Mouse (Mus musculus) large intestine, adult 2 months (tissue): ENCODE results near the gene Pan2. TPM values are rescaled to one million over a fixed set of nuclear protein-coding genes. Genes with fewer than 3 reads are reported as not detected.
"Not testable (repeated sequence)": the region's sequence is repeated elsewhere in the genome, so short reads cannot be mapped to it uniquely, and the experiment has no call there.

ENCODE experiments used
- DNase-seq: peaks from one replicate; pipeline ENCODE4 v3.0.0-alpha.2; 2012; ENCODE audit warnings: low read depth, low spot score
- WGBS: fragments of 180-500 bp; shearing (Covaris S2); methylation state at CpG from one replicate; pipeline ENCODE4 v1.1.7; 2018; 5-methylcytosine and 5-hydroxymethylcytosine counted together
- polyA plus RNA-seq: library from polyadenylated mRNA; depleted of rRNA; stranded (reverse); fragments of >200 nt; gene quantifications from 2 replicates; pipeline ENCODE4 v1.2.3, GENCODE M21; 2012

Pan2 gene
- polyA plus RNA-seq, 1 experiment: 16.7 TPM

DNA sequence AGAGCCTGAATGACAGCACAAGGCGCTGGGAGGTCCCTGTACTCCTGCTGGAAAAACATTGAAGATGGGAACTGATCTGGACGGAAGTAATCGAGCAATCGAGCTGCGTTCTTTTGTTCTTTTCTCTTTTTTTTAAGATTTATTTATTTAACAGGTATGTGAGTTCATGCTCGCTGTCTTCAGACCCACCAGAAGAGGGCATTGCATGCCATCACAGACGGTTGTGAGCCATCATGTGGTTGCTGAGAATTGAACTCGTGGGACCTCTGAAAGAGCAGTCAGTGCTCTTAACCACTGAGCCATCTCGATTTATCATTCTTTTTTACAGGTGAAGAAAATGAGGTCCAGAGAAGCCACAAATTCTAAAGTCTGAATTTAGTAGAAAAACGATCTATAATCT lies 24.5 kb downstream of the Pan2 start:
- 84% methylated on average over 10 of the region's 10 CpGs for WGBS

DNA sequence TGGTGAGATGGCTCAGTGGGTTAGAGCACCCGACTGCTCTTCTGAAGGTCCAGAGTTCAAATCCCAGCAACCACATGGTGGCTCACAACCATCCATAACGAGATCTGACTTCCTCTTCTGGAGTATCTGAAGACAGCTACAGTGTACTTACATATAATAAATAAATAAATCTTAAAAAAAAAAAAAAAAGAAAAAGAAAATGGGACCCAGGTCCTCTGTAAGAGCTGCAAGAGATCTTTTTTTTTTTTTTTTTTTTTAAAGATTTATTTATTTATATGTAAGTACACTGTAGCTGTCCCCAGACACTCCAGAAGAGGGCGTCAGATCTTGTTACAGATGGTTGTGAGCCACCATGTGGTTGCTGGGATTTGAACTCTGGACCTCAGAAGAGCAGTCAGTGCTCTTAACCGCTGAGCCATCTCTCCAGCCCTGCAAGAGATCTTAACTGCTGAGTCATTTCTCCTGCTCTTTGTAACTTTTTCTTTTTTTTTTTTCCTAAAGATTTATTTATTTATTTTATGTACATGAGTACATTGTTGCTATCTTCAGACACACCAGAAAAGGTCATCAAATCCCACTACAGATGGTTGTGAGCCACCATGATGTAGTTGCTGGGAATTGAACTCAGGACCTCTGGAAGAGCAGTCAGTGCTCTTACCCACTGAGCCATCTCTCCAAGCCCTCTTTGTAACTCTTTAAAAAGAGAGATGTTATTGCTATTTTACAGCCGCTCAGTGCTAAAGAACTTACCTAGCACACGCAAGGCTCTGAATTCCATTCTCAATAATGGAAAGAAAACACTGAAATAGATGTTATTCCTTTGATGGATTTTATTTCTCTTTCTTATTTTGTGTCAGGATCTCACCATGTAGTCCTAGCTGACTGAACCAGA lies 29.5 kb downstream of the Pan2 start:
- WGBS: 67% methylated on average over 6 of the region's 6 CpGs
- not testable (repeated sequence) for DNase-seq

More for the DNA sequence above, 24.5 kb downstream of the Pan2 start:
- no peak for DNase-seq

DNA sequence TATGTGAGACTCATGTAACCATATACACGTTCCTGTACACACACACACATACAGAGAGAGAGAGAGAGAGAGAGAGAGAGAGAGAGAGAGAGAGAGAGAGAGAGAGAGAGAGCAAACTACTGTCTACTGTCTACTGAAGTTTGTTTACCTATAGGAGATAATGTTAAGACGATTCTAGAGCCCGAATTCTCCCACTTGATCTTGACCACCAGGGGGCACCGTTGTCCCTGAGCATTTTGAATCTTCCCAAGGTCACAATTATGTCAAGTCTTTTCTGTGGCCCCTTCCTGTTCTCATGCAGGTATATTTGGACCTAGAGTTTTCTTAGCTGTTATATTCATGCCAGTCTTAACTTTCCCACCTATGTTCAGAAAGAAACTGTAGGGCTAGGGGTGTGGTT lies 32.4 kb downstream of the Pan2 start:
- DNase-seq: no peak
- 4% methylated on average over 4 of the region's 4 CpGs for WGBS

DNA sequence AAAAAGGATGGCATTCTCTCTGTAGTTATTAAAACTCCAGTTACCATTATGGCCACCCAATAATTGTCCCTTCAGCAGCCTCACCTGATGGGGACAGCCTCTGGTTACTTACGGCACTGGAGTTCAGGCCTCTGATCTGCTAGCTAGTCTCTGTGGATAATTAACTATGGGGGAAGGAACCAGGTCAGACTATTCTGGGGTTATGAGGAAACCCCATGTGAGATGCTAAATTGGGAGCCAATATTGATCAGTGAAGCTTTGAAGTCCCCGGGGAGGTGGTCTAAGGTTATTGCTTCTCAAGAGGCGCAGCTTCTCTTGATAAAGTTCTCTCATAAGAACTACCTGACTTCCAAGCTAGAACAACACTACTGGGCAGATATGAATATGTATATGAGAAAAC lies 33.1 kb downstream of the Pan2 start:
- WGBS: 78% methylated on average over 3 of the region's 3 CpGs
- no peak for DNase-seq

DNA sequence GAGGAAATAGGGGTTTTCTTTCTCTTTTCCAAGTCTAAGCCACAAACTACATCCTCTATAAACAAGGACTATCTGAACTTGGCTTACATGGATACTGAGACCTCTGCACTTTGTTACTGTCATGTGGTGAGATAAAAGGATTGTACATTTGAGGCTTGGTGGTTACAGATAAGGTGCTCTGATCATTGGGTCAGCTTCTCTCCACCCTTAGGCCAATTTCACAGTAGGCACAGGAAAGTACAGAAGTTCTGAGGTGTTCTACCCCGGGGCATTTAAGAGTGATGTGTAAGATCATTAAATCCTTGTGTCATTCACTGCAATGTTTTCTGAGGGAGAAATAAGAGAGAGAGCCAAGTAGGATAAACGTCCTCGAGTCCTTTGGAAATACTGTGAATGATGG lies 33.5 kb downstream of the Pan2 start:
- no peak for DNase-seq

DNA sequence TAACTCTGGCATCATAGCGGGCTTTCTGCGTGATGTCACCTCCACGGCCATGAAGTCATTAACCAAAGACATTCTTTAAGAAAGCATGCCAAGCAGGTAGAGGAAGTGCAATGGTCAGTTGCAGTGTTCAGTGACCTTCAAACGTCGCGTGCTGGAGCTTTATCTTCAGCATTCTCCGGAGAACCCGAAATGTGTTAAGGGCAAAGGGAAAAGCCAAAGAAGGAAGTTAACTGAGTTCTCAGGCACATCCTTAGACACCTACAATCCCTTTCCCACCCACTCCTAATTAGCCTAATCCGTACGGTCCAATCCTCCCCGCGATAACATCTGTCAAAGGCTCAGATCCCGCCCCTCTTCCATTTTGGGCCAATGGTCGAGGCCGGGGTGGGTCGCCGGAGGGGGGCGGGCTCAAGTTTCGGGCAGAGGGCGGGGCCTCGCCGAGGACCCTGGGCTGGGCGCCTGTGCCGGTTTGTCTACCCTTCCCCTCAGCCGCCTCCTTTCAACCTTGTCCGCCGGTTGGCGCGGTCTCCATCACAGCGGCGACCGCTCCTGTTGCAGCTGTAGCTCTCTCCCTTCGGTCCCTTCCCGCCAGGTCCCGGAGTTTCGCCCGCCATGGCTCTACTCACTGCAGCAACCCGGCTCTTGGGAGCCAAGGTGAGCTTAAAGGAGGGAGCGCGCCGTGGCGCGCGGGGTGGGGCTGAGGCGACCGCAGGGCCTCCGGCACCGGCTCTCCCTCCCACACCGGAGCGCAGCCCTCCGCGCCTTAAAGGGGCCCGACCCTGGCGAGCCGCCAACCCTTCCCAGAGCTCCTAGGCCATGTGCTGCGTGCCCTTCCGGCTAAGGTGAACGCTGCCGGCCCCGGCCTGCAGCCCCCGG lies 34.4 kb downstream of the Pan2 start, which contains the start of gene Cs:
Gene Cs, plus strand, starts transcription at position 429 of the 876 bp plus-strand sequence.
- DNase-seq: peak; percentile 91
- under 1% methylated on average over 56 of the region's 61 CpGs for WGBS

More for the DNA sequence above, 33.5 kb downstream of the Pan2 start:
- WGBS: 50% methylated on average over 3 of the region's 3 CpGs

DNA sequence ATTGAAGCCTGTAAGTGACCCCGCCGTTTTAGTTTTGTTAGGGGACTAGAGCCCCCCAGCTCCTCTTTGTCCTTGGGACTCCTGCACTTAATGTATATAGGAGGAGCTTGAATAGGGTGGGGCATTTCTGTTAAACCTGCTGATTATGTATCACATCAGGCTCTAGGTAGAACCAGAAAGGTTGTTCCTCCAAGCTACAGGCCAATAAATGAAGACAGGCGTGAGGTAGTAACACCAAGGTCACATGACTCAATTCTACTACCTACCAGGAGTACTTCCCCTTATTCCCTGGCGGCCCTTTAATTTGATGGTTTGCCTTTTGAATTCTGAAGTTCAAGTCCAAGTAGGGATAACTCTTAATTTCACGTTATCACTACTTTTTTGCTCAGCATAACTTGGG lies 35.3 kb downstream of the Pan2 start:
- DNase-seq: no peak
- WGBS: 3% methylated on average over 5 of the region's 5 CpGs

DNA sequence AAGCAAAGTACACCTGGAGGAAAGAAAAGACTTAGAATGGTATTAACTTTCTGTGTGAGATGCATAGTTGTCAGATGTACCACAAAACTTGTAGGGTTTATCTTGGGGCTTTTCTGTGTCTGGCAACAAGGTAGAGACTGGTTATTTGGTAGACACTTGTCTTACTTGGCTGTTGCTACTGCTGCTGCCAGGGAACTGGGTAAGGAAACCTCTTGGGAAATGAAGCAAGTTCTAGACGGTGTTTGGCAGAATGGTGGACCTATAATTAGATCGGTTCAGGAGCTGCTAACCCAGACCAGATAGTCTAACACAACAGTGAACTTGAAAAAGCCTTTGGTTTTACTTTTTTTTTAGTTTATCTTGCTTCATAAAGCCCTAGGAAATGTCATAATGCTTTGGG lies 35.8 kb downstream of the Pan2 start:
- WGBS: 48% methylated on average over 2 of the region's 2 CpGs
- DNase-seq: no peak

DNA sequence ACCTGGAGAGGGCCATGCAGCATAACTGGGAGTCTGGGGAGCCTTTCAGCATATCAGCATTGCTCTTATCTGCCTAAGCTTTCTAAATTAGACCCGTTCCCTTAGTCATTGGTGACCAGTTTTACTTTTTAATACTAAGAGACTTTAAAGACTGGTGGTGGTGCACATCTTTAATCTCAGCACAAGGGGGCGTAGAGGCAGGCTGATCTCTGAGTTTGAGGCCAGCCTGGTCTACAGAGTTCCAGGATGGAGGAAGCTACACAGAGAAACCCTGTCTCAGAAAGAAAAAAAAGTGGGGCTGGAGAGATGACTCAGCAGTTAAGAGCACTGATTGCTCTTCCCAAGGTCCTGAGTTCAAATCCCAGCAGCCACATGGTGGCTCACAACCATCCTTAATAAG lies 37.1 kb downstream of the Pan2 start:
- WGBS: 70% methylated on average over 2 of the region's 2 CpGs
- DNase-seq: no peak

DNA sequence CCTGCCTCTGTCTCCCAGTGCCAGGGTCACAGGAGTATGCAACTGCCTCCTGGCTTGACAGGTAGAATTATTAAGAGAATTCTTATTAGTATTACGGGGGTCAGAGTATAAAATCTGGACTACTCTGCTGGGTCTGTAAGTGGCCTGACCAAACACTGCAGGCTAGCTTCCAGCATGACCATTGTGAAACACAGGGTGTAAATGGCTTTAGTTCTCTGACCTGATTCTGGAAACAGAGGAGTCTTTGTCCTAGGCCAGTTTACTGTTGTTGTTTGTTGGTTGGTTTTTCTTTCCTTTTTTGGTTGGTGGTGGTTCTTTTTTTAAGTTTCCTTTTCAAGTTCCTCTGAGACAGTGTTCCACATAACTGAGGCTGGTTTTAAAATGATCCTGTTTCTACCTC lies 40.3 kb downstream of the Pan2 start:
- 73% methylated on average over 1 of the region's 1 CpGs for WGBS
- DNase-seq: no peak

DNA sequence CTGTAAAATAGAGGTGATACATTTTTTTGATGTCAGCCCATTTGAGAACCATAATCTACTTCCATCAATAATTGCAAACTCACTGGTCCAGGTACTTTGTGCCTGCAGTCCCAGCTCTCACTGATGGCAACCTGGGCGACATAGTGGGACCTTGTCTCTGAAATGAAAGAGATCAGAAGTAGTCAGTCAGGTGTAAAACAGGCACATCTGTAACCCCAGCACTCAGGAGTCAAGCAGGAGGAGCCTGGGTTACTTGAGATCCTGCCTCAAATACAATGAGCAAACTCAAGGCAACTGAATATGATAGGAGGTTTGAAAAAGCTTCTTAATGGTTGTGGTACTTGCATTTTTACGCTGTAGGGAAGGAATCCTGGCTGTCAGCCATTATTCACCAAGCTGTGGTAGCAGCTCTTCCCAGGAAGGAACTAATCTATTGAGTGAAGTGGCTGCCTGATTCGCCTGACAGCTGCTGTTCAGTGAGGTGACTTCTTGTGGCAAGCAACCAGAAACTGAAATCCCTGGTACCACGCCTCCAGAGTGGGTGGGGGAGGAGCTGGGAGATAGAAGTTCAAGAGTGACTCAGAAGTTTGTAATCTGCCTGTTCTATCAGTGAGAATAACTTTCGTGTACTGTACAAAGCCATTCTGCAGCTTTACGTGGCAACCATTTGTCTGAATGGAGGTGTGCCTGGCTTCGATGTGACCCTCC lies 41.6 kb downstream of the Pan2 start:
- WGBS: 6% methylated on average over 7 of the region's 7 CpGs
- DNase-seq: no peak

DNA sequence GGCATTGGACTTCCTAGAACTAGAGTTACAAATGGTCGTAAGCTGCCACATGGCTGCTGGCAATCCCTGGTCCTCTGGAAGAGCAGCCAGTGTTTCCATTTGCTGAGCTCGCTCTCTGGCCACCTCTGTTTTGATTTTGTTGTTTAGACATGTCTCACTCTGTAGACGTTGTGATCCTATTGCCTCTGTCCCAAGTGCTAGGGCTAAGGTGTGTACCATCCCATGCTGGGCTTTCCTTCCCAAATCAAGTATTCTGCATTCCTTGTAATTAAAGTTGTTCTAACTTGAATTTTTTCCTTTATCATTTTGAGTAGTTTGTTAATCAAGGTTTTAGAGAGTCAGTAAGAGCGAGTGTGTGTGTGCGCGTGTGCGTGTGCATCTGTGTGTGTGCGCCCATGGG lies 44.4 kb downstream of the Pan2 start:
- WGBS: 81% methylated on average over 8 of the region's 8 CpGs

DNA sequence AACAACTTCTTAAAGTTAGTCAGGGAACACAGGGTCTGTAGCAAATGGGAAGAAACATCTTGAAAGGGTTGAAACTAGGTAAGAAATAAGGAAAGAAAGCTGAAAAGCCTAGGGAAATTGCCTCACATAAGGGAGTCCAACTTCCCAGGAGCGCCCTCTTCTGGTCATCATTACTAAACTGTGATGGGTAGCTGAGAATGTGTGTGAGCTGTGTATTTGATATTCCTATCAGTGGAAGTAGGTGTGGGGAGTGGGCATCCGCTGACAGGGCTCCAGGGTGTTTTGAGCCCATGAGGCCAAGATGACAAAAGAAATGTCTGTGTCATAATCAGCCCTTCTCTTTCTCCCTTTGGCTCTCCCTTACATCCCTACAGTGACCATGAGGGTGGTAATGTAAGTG lies 55.7 kb downstream of the Pan2 start:
- no peak for DNase-seq
- 59% methylated on average over 2 of the region's 2 CpGs for WGBS

More for the DNA sequence above, 44.4 kb downstream of the Pan2 start:
- DNase-seq: no peak

DNA sequence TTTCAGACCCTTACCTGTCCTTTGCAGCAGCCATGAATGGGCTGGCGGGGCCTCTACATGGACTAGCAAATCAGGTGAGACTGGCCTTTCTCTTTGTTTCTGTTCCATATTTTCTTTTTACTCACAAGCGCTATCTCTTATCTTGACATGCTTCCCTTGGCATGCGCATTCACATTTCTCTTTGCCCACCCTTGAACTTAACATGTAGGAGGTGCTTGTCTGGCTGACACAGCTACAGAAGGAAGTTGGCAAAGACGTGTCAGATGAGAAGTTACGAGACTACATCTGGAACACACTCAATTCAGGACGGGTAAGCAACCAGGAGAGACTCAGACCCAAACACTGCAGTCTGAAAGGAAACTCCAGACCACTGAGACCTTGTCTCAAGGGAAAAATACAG lies 56.1 kb downstream of the Pan2 start:
- DNase-seq: no peak
- WGBS: 80% methylated on average over 6 of the region's 6 CpGs

DNA sequence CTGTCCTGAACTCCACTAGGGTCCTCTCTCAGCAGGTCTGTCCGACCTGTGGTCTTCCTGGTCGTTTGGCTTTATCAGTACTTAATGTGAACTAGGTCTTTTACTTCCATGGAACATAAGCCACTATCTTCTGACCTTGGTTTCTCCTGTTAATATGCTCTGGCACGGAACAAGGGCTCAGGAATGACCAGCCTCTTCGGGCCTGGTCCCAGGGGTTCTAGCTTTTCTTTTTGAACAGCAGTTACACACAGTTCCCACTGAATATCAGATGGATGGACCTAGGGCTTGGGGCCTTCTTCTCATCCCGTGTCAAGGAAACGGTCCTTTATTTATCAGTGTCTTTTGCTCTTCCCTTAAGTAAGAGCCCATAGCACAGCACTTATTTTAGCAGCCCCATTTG lies 58.7 kb downstream of the Pan2 start:
- DNase-seq: no peak
- 87% methylated on average over 6 of the region's 6 CpGs for WGBS

DNA sequence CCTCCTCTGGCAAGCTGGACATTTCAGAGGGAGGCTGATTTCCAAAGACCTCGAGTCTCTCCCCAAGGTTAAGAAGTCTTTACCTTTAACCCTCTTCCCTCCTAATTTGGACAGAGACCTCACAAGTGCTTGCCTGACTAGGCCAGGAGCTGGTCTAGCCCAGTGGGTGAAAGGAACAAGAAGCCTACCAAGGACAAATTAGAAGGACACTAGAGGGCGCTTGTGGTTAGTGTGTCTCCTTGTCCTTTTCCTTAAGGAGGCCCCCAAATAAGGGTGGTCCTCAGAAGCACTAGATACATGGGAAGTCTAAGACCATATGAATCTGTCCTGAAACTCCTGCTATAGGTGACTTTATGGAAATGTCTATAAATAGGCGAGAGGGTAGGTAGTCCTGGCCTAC lies 59.4 kb downstream of the Pan2 start:
- WGBS: 49% methylated on average over 3 of the region's 3 CpGs
- DNase-seq: no peak

DNA sequence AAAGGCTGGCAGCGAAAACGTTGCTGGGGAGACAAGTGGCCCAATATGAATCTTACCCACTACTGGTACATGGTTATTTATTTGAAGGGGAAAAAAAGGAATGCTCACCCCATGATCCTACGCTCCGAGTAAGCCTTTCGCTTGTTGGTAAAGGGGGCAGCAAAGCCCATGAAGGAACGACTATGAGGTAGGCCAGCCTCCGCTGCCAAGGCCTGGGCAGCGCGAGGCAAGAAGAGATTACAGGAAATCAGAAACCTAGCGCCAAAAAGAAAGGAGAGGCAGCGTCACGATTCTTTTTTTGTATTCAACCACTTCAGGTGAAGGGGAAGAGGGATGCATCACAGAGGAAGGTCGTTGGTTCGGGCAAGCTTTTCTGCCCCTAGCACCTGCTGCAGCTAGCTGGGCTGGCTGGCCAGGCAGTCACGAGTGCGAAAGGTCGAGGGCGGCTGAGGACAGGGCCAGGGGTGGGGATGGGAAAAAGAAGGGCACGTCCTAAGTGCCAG lies 64.8 kb downstream of the Pan2 start:
- WGBS: 14% methylated on average over 19 of the region's 19 CpGs
- no peak for DNase-seq

DNA sequence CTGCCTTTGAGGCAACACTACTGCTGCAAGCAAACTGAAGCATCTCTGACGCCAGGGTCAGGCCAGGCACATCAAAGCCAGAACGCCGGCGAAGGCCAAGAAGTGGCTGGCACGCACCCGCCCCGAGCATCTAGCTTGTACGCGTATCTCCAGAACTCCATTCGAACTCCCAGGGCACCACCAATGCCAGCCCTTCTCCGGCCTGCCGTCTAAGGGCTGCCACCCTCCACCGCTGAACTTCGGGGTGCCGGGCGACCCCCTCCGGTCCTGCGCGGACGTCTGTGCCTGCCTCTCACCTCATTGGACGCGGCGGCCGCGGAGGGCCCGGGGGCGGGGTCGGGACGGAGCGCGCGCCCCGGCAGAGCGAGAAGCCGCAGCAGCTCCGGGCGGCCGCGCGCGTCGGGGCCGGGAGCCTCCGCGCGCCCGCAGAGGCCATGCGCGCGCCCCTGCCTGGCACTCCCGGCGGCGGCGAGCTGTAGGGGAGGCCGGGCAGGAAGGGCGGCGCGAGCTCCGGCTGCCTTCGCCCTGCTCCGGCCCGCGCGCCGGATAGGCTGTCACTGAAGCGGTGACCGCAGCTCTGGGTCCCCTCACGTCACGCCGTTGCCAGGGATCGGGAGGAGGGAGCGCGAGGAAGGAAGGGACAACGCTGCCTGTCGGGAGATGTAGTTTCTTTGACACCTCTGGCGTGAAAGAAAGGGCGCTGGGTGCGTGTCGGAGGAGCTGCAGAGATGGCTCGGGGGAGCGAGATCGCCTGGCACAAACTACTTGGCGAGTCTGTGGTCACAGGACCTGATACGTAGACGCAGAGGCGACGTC lies 65.5 kb downstream of the Pan2 start, which contains the start of gene Coq10a:
Gene Coq10a, minus strand, starts transcription at position 596 of the 816 bp plus-strand sequence.
- DNase-seq: peak; percentile 86
- WGBS: under 1% methylated on average over 87 of the region's 87 CpGs

DNA sequence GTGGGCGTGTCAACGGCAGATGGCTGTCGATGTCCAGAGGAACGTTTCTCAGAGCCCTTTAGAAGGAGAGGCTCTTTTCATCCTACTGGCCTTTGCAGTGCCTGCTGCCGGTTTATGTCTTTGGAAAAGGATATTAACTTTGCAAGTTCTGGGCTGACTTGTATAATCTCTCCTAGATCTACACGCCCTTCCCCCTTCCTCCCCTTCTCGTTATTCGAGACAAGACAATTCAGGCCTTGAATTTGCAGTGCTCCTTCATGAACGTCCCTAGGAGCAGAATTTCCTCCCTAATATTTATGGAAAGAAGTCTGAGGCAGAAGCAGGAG lies 66.0 kb downstream of the Pan2 start:
- no peak for DNase-seq
- WGBS: 2% methylated on average over 9 of the region's 9 CpGs
